Mouse (Mus musculus) intestine, postnatal 0 days (tissue): ENCODE data around the gene Vim. TPM values are rescaled to one million over a fixed set of nuclear protein-coding genes. Genes with fewer than 3 reads are reported as not detected.
A peak's percentile ranks its signal among the peaks of the same experiment; 100 is the strongest.

Source experiments
- ATAC-seq: fragments of 200-750 bp; cut with Nextera tagmentation; 2 replicates; pipeline ENCODE4 v1.8.0; 2017; ENCODE audit warnings: mild to moderate bottlenecking, moderate TSS enrichment, moderate library complexity
- H3K27ac ChIP-seq: fragments of 300-500 bp; sonication (generic); 2 replicates; pipeline ENCODE4 v1.5.1; 2014; ENCODE audit warnings: mild to moderate bottlenecking, low read depth, low read length, moderate library complexity
- H3K27me3 ChIP-seq: fragments of 300-500 bp; sonication (generic); replicated peaks from 2 replicates; pipeline ENCODE4 v1.6.1; 2014; ENCODE audit warnings: low read length, mixed read lengths; ENCODE audit not compliant: control insufficient read depth, insufficient read depth
- H3K36me3 ChIP-seq: fragments of 300-500 bp; sonication (generic); 2 replicates; pipeline ENCODE4 v1.6.1; 2014; ENCODE audit warnings: mild to moderate bottlenecking, moderate library complexity; ENCODE audit not compliant: control insufficient read depth, insufficient read depth
- H3K4me1 ChIP-seq: fragments of 300-500 bp; sonication (generic); replicated peaks from 2 replicates; pipeline ENCODE4 v1.6.1; 2014; ENCODE audit warnings: antibody characterized with exemption, low read length, mixed read lengths; ENCODE audit not compliant: control insufficient read depth, insufficient read depth
- H3K4me2 ChIP-seq: fragments of 300-500 bp; sonication (generic); replicated peaks from 2 replicates; pipeline ENCODE4 v1.6.1; 2014; ENCODE audit warnings: low read depth, mild to moderate bottlenecking, moderate library complexity
- H3K4me3 ChIP-seq: fragments of 300-500 bp; sonication (generic); 2 replicates; pipeline ENCODE4 v1.5.1; 2014; ENCODE audit warnings: low read depth, low read length
- H3K9ac ChIP-seq: fragments of 300-500 bp; sonication (generic); 2 replicates; pipeline ENCODE4 v1.6.1; 2014; ENCODE audit warnings: mild to moderate bottlenecking, low read depth, low read length
- H3K9me3 ChIP-seq: fragments of 300-500 bp; sonication (generic); 2 replicates; pipeline ENCODE4 v1.6.1; 2016; ENCODE audit warnings: mixed run types; ENCODE audit not compliant: control insufficient read depth
- CTCF ChIP-seq: sonication (generic); IDR thresholded peaks from 2 replicates; pipeline ENCODE4 v1.5.1; 2016; ENCODE audit warnings: low read depth, mild to moderate bottlenecking, control low read depth, antibody characterized with exemption, moderate library complexity
- WGBS: fragments of 180-500 bp; shearing (Covaris S2); extraction: QIAGEN DNeasy Blood & Tissue Kit; methylation state at CpG from one replicate; pipeline ENCODE4 v1.1.7; 2014; 5-methylcytosine and 5-hydroxymethylcytosine counted together
- polyA plus RNA-seq: library from polyadenylated mRNA; unstranded; fragments of >200 nt; fragmentation: Nextera tagmentation; extraction: Ambion mirVana; gene quantifications from 2 replicates; pipeline ENCODE4 v1.2.1, GENCODE M21; 2015

The Vim gene
- 272 and 299 TPM in 2 replicates for polyA plus RNA-seq

DNA sequence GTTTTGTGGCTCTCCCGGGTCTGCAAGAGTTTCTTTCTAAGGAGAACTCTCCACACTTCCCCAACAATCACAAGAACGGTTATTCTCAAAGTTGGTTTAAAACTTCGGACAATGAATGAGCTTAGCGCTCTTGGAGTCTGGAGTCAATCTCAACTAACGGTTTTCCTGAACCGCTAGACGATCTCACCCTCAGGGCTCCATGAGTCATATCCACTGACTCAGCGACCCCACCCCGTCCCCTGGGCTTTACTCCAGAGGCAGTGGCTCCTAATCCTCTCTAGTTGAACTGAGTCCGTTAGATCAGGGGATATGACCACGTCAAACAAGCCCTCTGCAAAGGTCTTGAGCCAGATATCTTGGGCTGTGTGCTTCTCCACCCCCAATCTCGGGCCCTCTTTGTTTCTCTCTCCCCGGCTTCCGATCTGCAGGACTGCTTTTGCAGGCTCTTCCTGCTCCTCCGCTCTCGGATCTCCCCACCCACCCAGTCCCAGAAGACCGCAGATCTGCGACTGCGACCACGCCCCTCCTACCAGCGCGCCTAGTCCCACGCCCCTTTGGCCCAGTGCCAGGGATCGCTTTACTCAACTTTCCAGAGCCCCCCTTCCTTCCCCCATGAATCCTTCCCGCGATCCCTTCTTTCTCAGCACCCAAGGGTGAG is at the start of gene Vim:
Gene Vim (plus strand): TSS at position 520 of the 658 bp plus-strand sequence.
- TF ChIP-seq CTCF: no peak
- WGBS: under 1% methylated on average over 26 of the region's 26 CpGs

DNA sequence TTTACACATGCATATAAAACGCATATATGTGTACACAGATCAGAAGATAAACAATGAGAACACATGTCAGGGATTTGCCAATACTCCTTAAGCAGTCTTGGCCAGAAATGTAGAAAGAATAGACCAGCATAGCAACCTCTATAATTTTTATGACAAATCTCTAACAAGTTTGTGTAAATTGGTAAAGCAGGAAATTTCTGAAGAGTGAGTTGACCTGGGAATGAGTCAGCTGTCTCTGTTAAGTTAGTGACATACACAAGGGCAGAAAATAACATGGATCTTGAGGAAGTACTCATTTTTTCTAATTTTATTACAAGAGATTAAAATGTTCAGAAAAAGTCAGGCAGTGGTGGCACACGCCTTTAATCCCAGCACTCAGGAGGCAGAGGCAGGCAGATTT is 47.5 kb upstream of the Vim start:
- no peaks in the 10 kb centered on the region for H3K36me3 ChIP-seq
- no peak overlapping the region for H3K27ac ChIP-seq
- H3K9ac ChIP-seq: no peak overlapping the region
- no peaks in the 10 kb centered on the region for H3K9me3 ChIP-seq
- H3K27me3 ChIP-seq: no peaks in the 10 kb centered on the region
- 72% methylated on average over 2 of the region's 2 CpGs for WGBS
- no peak for TF ChIP-seq CTCF
- no peak overlapping the region for H3K4me2 ChIP-seq
- no peak overlapping the region for H3K4me3 ChIP-seq
- peaks cover 3% of the 10 kb centered on the region for H3K4me1 ChIP-seq
- ATAC-seq: no peak

More for the DNA sequence above, at the start of gene Vim:
- Histone ChIP-seq H3K9me3 (no peaks in the 10 kb centered on the region), H3K27me3 (peaks cover 16% of the 10 kb centered on the region; the same call in 1 of the 2 replicates), H3K4me1 (0 out of 2 replicates have a peak, but pooled peaks cover 3% of the 10 kb centered on the region), H3K36me3 (peaks cover 3% of the 10 kb centered on the region; the same call in 1 of the 2 replicates), H3K4me2 (peak within 1 kb of the TSS; percentile 72), H3K4me3 (peak within 1 kb of the TSS; percentile 58), H3K9ac (peak within 1 kb of the TSS; percentile 64), H3K27ac (peak within 1 kb of the TSS; percentile 87)
- ATAC-seq: peak; percentile 79

DNA sequence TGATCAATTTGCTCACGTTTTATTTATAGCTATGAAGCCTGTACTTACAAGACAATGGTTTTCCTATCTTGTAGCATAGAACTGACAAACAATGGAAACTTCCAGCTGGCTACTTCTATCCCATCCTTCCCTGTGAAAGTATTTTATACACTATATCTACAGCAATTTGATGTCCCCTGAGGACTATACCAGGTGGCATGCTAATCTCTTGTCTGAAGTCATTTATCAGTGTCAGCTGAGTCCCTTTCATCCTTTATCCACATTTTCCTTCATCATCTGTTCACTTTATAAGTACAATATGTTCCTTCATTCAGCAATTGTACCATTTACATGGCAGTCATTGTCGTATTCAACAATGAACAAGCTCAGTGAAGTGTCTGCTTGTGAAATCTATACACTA is 46.6 kb upstream of the Vim start:
- no peak for ATAC-seq
- Histone ChIP-seq H3K27me3 (no peaks in the 10 kb centered on the region), H3K4me1 (peaks cover 3% of the 10 kb centered on the region), H3K9ac (no peak overlapping the region), H3K9me3 (no peaks in the 10 kb centered on the region), H3K4me3 (no peak overlapping the region), H3K36me3 (no peaks in the 10 kb centered on the region), H3K27ac (no peak overlapping the region), H3K4me2 (no peak overlapping the region)
- TF ChIP-seq CTCF: no peak
- WGBS: 68% methylated on average over 2 of the region's 2 CpGs

DNA sequence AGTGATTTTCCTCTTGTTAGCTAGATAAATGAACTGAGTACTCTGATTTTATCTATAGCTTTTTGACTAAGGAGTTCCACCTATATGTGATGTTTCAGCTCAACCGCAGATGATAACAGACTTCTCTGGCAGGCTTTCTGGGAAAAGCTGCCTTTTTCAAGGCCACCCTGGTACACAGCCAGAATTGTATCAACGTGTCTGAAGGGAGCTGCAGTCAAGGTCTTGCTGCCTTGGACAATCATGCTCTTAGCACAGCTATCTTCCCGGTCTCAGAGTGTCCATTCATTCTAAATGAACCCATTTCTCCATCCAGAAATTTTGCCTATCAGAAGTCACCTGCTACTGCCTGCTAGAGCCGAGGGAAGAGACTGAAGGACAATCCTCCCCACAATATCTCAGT is 46.2 kb upstream of the Vim start:
- TF ChIP-seq CTCF: no peak
- H3K4me2 ChIP-seq: no peak overlapping the region
- no peaks in the 10 kb centered on the region for H3K9me3 ChIP-seq
- no peaks in the 10 kb centered on the region for H3K36me3 ChIP-seq
- no peak overlapping the region for H3K4me3 ChIP-seq
- no peak overlapping the region for H3K9ac ChIP-seq
- H3K27me3 ChIP-seq: no peaks in the 10 kb centered on the region
- no peak for ATAC-seq
- H3K4me1 ChIP-seq: peaks cover 3% of the 10 kb centered on the region
- peak overlapping the region; percentile 42; the same call in 1 of the 2 replicates for H3K27ac ChIP-seq
- 51% methylated on average over 4 of the region's 4 CpGs for WGBS

DNA sequence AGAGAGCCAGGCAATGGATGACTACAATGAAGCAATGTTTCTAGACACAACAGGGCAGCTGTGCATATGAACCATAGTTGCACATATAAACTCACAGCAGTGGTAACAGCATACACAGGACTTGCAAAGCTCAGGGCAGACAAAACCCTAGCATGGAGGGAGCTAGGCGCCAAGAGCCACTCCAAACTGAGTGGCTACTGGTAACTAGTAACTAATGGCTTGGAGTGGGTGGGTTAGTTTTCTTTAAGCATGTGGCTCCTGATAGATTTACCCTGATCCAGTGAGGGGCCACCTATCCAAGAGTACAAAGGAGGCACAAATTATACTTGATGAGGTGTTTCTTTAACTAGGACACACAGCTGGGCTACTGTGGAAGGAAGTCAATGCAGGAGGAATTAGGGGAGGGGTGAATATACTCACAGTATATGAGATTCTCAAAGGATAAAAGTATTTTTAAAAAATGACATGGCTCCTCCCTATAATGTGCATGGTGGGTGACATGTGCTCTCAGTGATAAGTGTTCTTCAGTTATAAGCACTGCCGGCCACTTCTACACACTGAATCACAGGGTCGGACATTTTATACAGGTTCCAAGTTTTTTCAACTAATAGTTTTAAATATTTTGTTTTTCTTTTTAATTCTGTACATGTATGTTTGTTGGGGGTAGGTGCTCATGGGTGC is 44.3 kb upstream of the Vim start:
- WGBS: 97% methylated on average over 3 of the region's 3 CpGs
- Histone ChIP-seq H3K9me3 (no peaks in the 10 kb centered on the region), H3K4me3 (no peak overlapping the region), H3K9ac (no peak overlapping the region), H3K4me1 (no peaks in the 10 kb centered on the region), H3K36me3 (no peaks in the 10 kb centered on the region), H3K27ac (no peak overlapping the region), H3K4me2 (no peak overlapping the region), H3K27me3 (no peaks in the 10 kb centered on the region)
- no peak for ATAC-seq
- TF ChIP-seq CTCF: no peak

DNA sequence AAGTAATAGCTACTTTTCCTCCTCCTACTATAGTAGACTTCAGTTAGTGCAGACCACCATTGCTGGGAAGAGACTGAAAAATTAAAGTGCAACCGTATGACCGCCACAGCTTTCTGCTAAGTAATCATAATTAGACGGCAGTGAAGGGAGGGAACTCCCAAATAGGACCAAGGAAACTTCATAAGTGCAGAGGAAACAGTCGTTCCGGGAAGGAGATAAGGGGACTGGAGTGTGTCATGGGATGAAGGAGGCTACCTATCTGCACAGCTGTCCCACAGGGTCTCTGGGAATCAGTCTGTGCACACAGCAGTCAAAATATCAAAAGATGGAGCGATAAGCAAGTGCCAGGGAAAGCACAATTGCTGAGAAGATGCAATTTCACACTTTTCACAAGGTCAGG is 43.1 kb upstream of the Vim start:
- Histone ChIP-seq H3K36me3 (no peaks in the 10 kb centered on the region), H3K27ac (no peak overlapping the region), H3K9me3 (no peaks in the 10 kb centered on the region), H3K9ac (no peak overlapping the region), H3K4me3 (no peak overlapping the region), H3K4me1 (no peaks in the 10 kb centered on the region), H3K4me2 (no peak overlapping the region), H3K27me3 (no peaks in the 10 kb centered on the region)
- TF ChIP-seq CTCF: no peak
- no peak for ATAC-seq
- WGBS: 67% methylated on average over 6 of the region's 6 CpGs
